8 mouse cellular contexts compared by ENCODE assay signal in the genomic region with DNA sequence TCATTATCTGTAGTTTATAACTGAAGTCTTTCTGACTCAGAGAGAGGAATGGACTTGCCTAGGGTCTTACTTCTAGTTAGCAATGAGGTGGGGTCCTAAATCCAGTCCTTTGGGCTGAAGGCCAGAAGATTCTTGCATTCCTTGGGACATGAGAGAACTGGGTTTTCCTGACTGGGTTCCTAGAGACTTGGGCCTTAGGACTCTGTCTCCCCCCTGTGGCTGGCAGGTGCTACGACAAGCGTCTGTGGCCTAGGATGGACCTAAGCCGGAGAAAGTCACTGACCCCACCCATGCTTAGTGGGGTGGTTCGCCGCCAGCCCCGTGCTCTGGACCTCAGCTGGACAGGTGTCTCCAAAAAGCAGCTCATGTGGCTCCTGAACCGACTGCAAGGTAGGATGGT. TPM values are rescaled to one million over a fixed set of nuclear protein-coding genes. Genes with fewer than 3 reads are reported as not detected.
A peak's percentile ranks its signal among the peaks of the same experiment; 100 is the strongest.
DNase-seq lines count a peak whose midpoint lies in the region; ATAC-seq and TF ChIP-seq lines count a peak whose summit lies in the region.

No protein-coding gene starts in this region.

- no peak overlapping the region for H3K4me3 ChIP-seq in MEL (ENCODE audit: control insufficient read depth in 1 of 2, insufficient read depth in 1 of 2, low read depth in 2 of 2, low read length in 2 of 2)
- H3K4me3 ChIP-seq in cerebellum, adult 2 months (replicated peaks; ENCODE audit: insufficient read depth, low read depth, low read length): no peak overlapping the region

- peak; percentile 72 for ATAC-seq in granulocyte monocyte progenitor cell, adult 5-6 weeks (replicated peaks; ENCODE audit: poor library complexity, severe bottlenecking)
- peak; percentile 94 for ATAC-seq in megakaryocyte progenitor cell, adult 5-6 weeks (replicated peaks; ENCODE audit: poor library complexity)

- H3K4me1 ChIP-seq in MEL (ENCODE audit: control insufficient read depth in 1 of 2, insufficient read depth in 2 of 2, low read length in 2 of 2): peaks cover 13 to 22% of the 10 kb centered on the region in 2 experiments
- H3K4me1 ChIP-seq in cerebellum, adult 2 months (ENCODE audit: control insufficient read depth, insufficient read depth, low read length): peaks cover 8% of the 10 kb centered on the region; the same call in 1 of the 2 replicates

- intact Hi-C loops in left cerebral cortex, postnatal 14 days (cut with DNase I): no loop called here

- peak; percentile 81 for TF ChIP-seq RAD21 in MEL (IDR thresholded peaks at IDR 0.05; ENCODE audit: low read depth, low read length)

- no peaks in the 10 kb centered on the region for H3K27me3 ChIP-seq in MEL (ENCODE audit: control insufficient read depth in 1 of 2, insufficient read depth in 2 of 2, low read length in 2 of 2)
- H3K27me3 ChIP-seq in cerebellum, adult 2 months (ENCODE audit: control insufficient read depth, insufficient read depth, low read length): no peaks in the 10 kb centered on the region

- TF ChIP-seq POLR2A in MEL (IDR thresholded peaks at IDR 0.05; ENCODE audit: control insufficient read depth in 1 of 2, insufficient read depth in 1 of 2, low read depth in 1 of 2, low read length in 2 of 2, poor library complexity in 1 of 2): no peak
- TF ChIP-seq POLR2A in cerebellum, adult 2 months (IDR thresholded peaks at IDR 0.05; ENCODE audit: borderline replicate concordance, insufficient read depth, low read length): no peak

- WGBS in cerebellum, adult 2 months: 18% methylated on average over 7 of the region's 7 CpGs

- peaks cover 0 to 17% of the 10 kb centered on the region in 2 experiments; a peak in 2 of 4 replicates for H3K36me3 ChIP-seq in MEL (ENCODE audit: control insufficient read depth in 1 of 2, insufficient read depth in 2 of 2, low read length in 2 of 2)

- no peak overlapping the region for H3K27ac ChIP-seq in MEL (ENCODE audit: control insufficient read depth, low read depth, low read length)
- H3K27ac ChIP-seq in cerebellum, adult 2 months (ENCODE audit: insufficient read depth, low read length): no peak overlapping the region

- no peaks in the 10 kb centered on the region for H3K79me2 ChIP-seq in MEL (ENCODE audit: control insufficient read depth, insufficient read depth, low read length, poor library complexity)

- H3K9ac ChIP-seq in MEL (ENCODE audit: control insufficient read depth, low read depth, low read length, poor library complexity, severe bottlenecking): no peak overlapping the region

- peak; percentile 84 to 95 (median 93) for TF ChIP-seq CTCF in MEL (IDR thresholded peaks at IDR 0.05 in 2 of 3, conservative IDR thresholded peaks at IDR 0.05 in 1 of 3; ENCODE audit: control insufficient read depth in 1 of 3, insufficient read depth in 1 of 3, low read depth in 2 of 3, low read length in 3 of 3, poor library complexity in 1 of 3, severe bottlenecking in 1 of 3)
- TF ChIP-seq CTCF in cerebellum, adult 2 months (IDR thresholded peaks at IDR 0.05; ENCODE audit: borderline replicate concordance, insufficient read depth, low read depth, low read length): peak; percentile 94

- peak; percentile 54 to 64 for DNase-seq in left cerebral cortex, postnatal 14 days (ENCODE audit: low spot score in 2 of 2)
- no peak for DNase-seq in left cerebral cortex, adult 8-10 months (ENCODE audit: low spot score in 2 of 2)
- DNase-seq in MEL (ENCODE audit: low read depth, low spot score): peak; percentile 73
- DNase-seq in cerebellum, adult 2 months: peak; percentile 69 to 79
- peak; percentile 73 to 76 for DNase-seq in kidney, postnatal 25 days
- DNase-seq in thymus, postnatal 25 days: peak; percentile 57

- no peaks in the 10 kb centered on the region for H3K9me3 ChIP-seq in MEL (replicated peaks; ENCODE audit: insufficient read depth, low read length)

- TF ChIP-seq EP300 in MEL (IDR thresholded peaks at IDR 0.05; ENCODE audit: low read depth in 1 of 2, low read length in 2 of 2): no peak

TF ChIP-seq in MEL, 35 proteins besides CTCF, POLR2A, EP300 and RAD21:
- TF ChIP-seq SIN3A (IDR thresholded peaks at IDR 0.05; ENCODE audit: low read length): no peak
- peak; percentile 57 for TF ChIP-seq ZC3H11A (IDR thresholded peaks at IDR 0.05; ENCODE audit: low read depth, low read length)
- TF ChIP-seq NELFE (IDR thresholded peaks at IDR 0.05; ENCODE audit: low read depth, low read length): no peak
- TF ChIP-seq ZKSCAN1 (IDR thresholded peaks at IDR 0.05; ENCODE audit: low read depth, low read length): no peak
- no peak for TF ChIP-seq BHLHE40 (IDR thresholded peaks at IDR 0.05; ENCODE audit: borderline replicate concordance, low read depth, low read length)
- peak; percentile 74 for TF ChIP-seq SMC3 (IDR thresholded peaks at IDR 0.05; ENCODE audit: low read depth, low read length)
TF ChIP-seq in MEL: peak in this region for 2.

RNA-seq across cellular contexts. Expression of a gene that starts 8.6 kb away (rescaled TPM):
- total RNA-seq in left cerebral cortex, postnatal 14 days (2021): 10 to 100 TPM; 19.8 to 22.5 TPM
- total RNA-seq in left cerebral cortex, adult 8-10 months (2022): 10 to 100 TPM; 18.0 to 22.2 (median 19.5) TPM
- total RNA-seq in MEL (2012; rRNA removed): 31.4 and 37.5 TPM in 2 replicates
- polyA plus RNA-seq in MEL (2012; ENCODE audit: insufficient read depth in 1 of 2, insufficient read length in 2 of 2, low read depth in 1 of 2, low replicate concordance in 2 of 2, missing spikeins in 1 of 2): 10 to 100 TPM in 1 of 2 experiments, not detected in 1; 47.2 TPM
- polyA plus RNA-seq in cerebellum, adult 2 months (2012; rRNA removed): 24.1 and 26.1 TPM in 2 replicates
- total RNA-seq in granulocyte monocyte progenitor cell, adult 5-6 weeks (2014; fragmentation: Nextera tagmentation): 36.8 and 41.2 TPM in 2 replicates
- total RNA-seq in granulocyte monocyte progenitor cell, adult 5-6 weeks (2017): 22.7 and 22.8 TPM in 2 replicates
- total RNA-seq in megakaryocyte progenitor cell, adult 5-6 weeks (2015): 26.7 and 32.1 TPM in 2 replicates
- total RNA-seq in megakaryocyte progenitor cell, adult 5-6 weeks (2017): 28.2 and 30.2 TPM in 2 replicates

RNA-seq across cellular contexts. Expression of a gene that starts 15.4 kb away (rescaled TPM):
- total RNA-seq in left cerebral cortex, postnatal 14 days (2021): 10 to 100 TPM; 43.3 to 44.9 TPM
- 10 to 100 TPM; 44.7 to 48.4 (median 46.9) TPM for total RNA-seq in left cerebral cortex, adult 8-10 months (2022)
- 9.2 and 10.3 TPM in 2 replicates for total RNA-seq in MEL (2012; rRNA removed)
- polyA plus RNA-seq in MEL (2012; ENCODE audit: insufficient read depth in 1 of 2, insufficient read length in 2 of 2, low read depth in 1 of 2, low replicate concordance in 2 of 2, missing spikeins in 1 of 2): 10 to 100 TPM in 1 of 2 experiments, not detected in 1; 55.9 TPM
- 23.1 and 25.5 TPM in 2 replicates for polyA plus RNA-seq in cerebellum, adult 2 months (2012; rRNA removed)
- 59.6 and 105 TPM in 2 replicates for total RNA-seq in granulocyte monocyte progenitor cell, adult 5-6 weeks (2014; fragmentation: Nextera tagmentation)
- total RNA-seq in granulocyte monocyte progenitor cell, adult 5-6 weeks (2017): 11.9 and 12.4 TPM in 2 replicates
- 54.7 and 67.2 TPM in 2 replicates for total RNA-seq in megakaryocyte progenitor cell, adult 5-6 weeks (2015)
- 9.7 and 13.6 TPM in 2 replicates for total RNA-seq in megakaryocyte progenitor cell, adult 5-6 weeks (2017)

RNA-seq across cellular contexts. Expression of a gene that starts 16.7 kb away (rescaled TPM):
- total RNA-seq in left cerebral cortex, postnatal 14 days (2021): 10 to 100 TPM; 89.1 to 89.8 TPM
- 10 to 100 TPM; 59.3 to 68.5 (median 63.5) TPM for total RNA-seq in left cerebral cortex, adult 8-10 months (2022)
- 37.7 and 46.7 TPM in 2 replicates for total RNA-seq in MEL (2012; rRNA removed)
- polyA plus RNA-seq in MEL (2012; ENCODE audit: insufficient read depth in 1 of 2, insufficient read length in 2 of 2, low read depth in 1 of 2, low replicate concordance in 2 of 2, missing spikeins in 1 of 2): 10 to 100 TPM in 1 of 2 experiments, not detected in 1; 58.3 TPM
- polyA plus RNA-seq in cerebellum, adult 2 months (2012; rRNA removed): 35.2 and 37.8 TPM in 2 replicates
- 11.1 and 11.7 TPM in 2 replicates for total RNA-seq in granulocyte monocyte progenitor cell, adult 5-6 weeks (2014; fragmentation: Nextera tagmentation)
- 13.8 and 17.7 TPM in 2 replicates for total RNA-seq in granulocyte monocyte progenitor cell, adult 5-6 weeks (2017)
- 5.6 and 5.7 TPM in 2 replicates for total RNA-seq in megakaryocyte progenitor cell, adult 5-6 weeks (2015)
- 14.2 and 16.1 TPM in 2 replicates for total RNA-seq in megakaryocyte progenitor cell, adult 5-6 weeks (2017)

RNA-seq across cellular contexts. Expression of a gene that starts 24.4 kb away (rescaled TPM):
- total RNA-seq in left cerebral cortex, postnatal 14 days (2021): 1 to 10 TPM; 1.7 TPM
- 1 to 10 TPM; 3.9 to 6.2 (median 4.6) TPM for total RNA-seq in left cerebral cortex, adult 8-10 months (2022)
- total RNA-seq in MEL (2012; rRNA removed): 0.73 and 0.88 TPM in 2 replicates
- 1 to 10 TPM in 1 of 2 experiments, not detected in 1; 1.3 TPM for polyA plus RNA-seq in MEL (2012; ENCODE audit: insufficient read depth in 1 of 2, insufficient read length in 2 of 2, low read depth in 1 of 2, low replicate concordance in 2 of 2, missing spikeins in 1 of 2)
- polyA plus RNA-seq in cerebellum, adult 2 months (2012; rRNA removed): 0.46 and 0.47 TPM in 2 replicates
- not detected in 2 replicates for total RNA-seq in granulocyte monocyte progenitor cell, adult 5-6 weeks (2014; fragmentation: Nextera tagmentation)
- total RNA-seq in granulocyte monocyte progenitor cell, adult 5-6 weeks (2017): 1.2 TPM in 1 of 2 replicates, not detected in the other
- total RNA-seq in megakaryocyte progenitor cell, adult 5-6 weeks (2015): not detected in 2 replicates
- not detected in 2 replicates for total RNA-seq in megakaryocyte progenitor cell, adult 5-6 weeks (2017)

RNA-seq across cellular contexts. Expression of a gene that starts 29.1 kb away (rescaled TPM):
- not detected for total RNA-seq in left cerebral cortex, postnatal 14 days (2021)
- not detected for total RNA-seq in left cerebral cortex, adult 8-10 months (2022)
- total RNA-seq in MEL (2012; rRNA removed): 0.36 and 0.39 TPM in 2 replicates
- polyA plus RNA-seq in MEL (2012; ENCODE audit: insufficient read depth in 1 of 2, insufficient read length in 2 of 2, low read depth in 1 of 2, low replicate concordance in 2 of 2, missing spikeins in 1 of 2): 1 to 10 TPM in 1 of 2 experiments, not detected in 1; 1.0 TPM
- not detected in 2 replicates for polyA plus RNA-seq in cerebellum, adult 2 months (2012; rRNA removed)
- not detected in 2 replicates for total RNA-seq in granulocyte monocyte progenitor cell, adult 5-6 weeks (2014; fragmentation: Nextera tagmentation)
- 0.31 TPM in 1 of 2 replicates, not detected in the other for total RNA-seq in granulocyte monocyte progenitor cell, adult 5-6 weeks (2017)
- total RNA-seq in megakaryocyte progenitor cell, adult 5-6 weeks (2015): not detected in 2 replicates
- total RNA-seq in megakaryocyte progenitor cell, adult 5-6 weeks (2017): not detected in 2 replicates

Comparison
In these comparisons a context has a peak if more than half of its experiments do, and no peak if none do; other contexts are left out.
1. DNase-seq: peak in left cerebral cortex, postnatal 14 days (2 of 2), MEL (single experiment), cerebellum, adult 2 months (2 of 2), kidney, postnatal 25 days (2 of 2) and thymus, postnatal 25 days (single experiment); none in left cerebral cortex, adult 8-10 months (0 of 2).